Mouse (Mus musculus) ES-Bruce4 (cell line): ENCODE results near the gene Rnase4.

ENCODE experiments used
- CTCF ChIP-seq: IDR thresholded peaks from one replicate; pipeline ENCODE4 v1.8.1; 2011; ENCODE audit warnings: low read depth, low read length
- EP300 ChIP-seq: IDR thresholded peaks from 2 replicates; pipeline ENCODE4 v1.6.1; 2011; ENCODE audit warnings: low read depth, low read length; ENCODE audit not compliant: insufficient read depth
- POLR2A ChIP-seq: IDR thresholded peaks from one replicate; pipeline ENCODE4 v1.8.1; 2011; ENCODE audit warnings: low read length; ENCODE audit not compliant: insufficient read depth

GRCm38 (mm10) chr14:51051941-51052340 lies 38.9 kb upstream of the Rnase4 start:
- no peak for TF ChIP-seq POLR2A
- TF ChIP-seq CTCF = no peak
- TF ChIP-seq EP300 = no peak
